Mouse (Mus musculus) lung, embryonic 15.5 days (tissue): ENCODE results near the gene Ntrk3. TPM values are rescaled to one million over a fixed set of nuclear protein-coding genes. Genes with fewer than 3 reads are reported as not detected.

ENCODE experiments used
- ATAC-seq: fragments of 200-750 bp; cut with Nextera tagmentation; 2 replicates; pipeline ENCODE4 v1.8.0; 2017; ENCODE audit warnings: moderate number of reproducible peaks, borderline replicate concordance; ENCODE audit not compliant: low FRiP score, low TSS enrichment; ENCODE audit errors: extremely low read depth
- H3K27ac ChIP-seq: fragments of 300-500 bp; sonication (generic); 2 replicates; pipeline ENCODE4 v1.5.1; 2015; ENCODE audit warnings: moderate library complexity, mild to moderate bottlenecking, inconsistent platforms
- H3K27me3 ChIP-seq: fragments of 300-500 bp; sonication (generic); 2 replicates; pipeline ENCODE4 v1.6.1; 2015; ENCODE audit warnings: inconsistent platforms
- H3K36me3 ChIP-seq: fragments of 300-500 bp; sonication (generic); 2 replicates; pipeline ENCODE4 v1.6.1; 2015; ENCODE audit warnings: inconsistent platforms
- H3K4me1 ChIP-seq: fragments of 300-500 bp; sonication (generic); 2 replicates; pipeline ENCODE4 v1.6.1; 2015; ENCODE audit warnings: inconsistent platforms
- H3K4me2 ChIP-seq: fragments of 300-500 bp; sonication (generic); 2 replicates; pipeline ENCODE4 v1.6.1; 2015; ENCODE audit warnings: inconsistent platforms, mild to moderate bottlenecking, moderate library complexity
- H3K4me3 ChIP-seq: fragments of 300-500 bp; sonication (generic); 2 replicates; pipeline ENCODE4 v1.5.1; 2015; ENCODE audit warnings: mild to moderate bottlenecking, inconsistent platforms
- H3K9ac ChIP-seq: fragments of 300-500 bp; sonication (generic); 2 replicates; pipeline ENCODE4 v1.6.1; 2015; ENCODE audit warnings: inconsistent platforms
- H3K9me3 ChIP-seq: fragments of 300-500 bp; sonication (generic); 2 replicates; pipeline ENCODE4 v1.6.1; 2016; ENCODE audit warnings: inconsistent platforms
- WGBS: fragments of 180-500 bp; shearing (Covaris S2); methylation state at CpG from one replicate; pipeline ENCODE4 v1.1.7; 2015; 5-methylcytosine and 5-hydroxymethylcytosine counted together
- polyA plus RNA-seq: library from polyadenylated mRNA; unstranded; fragments of >200 nt; fragmentation: Nextera tagmentation; extraction: Ambion mirVana; gene quantifications from 2 replicates; pipeline ENCODE4 v1.2.1, GENCODE M21; 2015

Gene Ntrk3
- polyA plus RNA-seq, 1 experiment from 2014 or later: 1.1 TPM

DNA sequence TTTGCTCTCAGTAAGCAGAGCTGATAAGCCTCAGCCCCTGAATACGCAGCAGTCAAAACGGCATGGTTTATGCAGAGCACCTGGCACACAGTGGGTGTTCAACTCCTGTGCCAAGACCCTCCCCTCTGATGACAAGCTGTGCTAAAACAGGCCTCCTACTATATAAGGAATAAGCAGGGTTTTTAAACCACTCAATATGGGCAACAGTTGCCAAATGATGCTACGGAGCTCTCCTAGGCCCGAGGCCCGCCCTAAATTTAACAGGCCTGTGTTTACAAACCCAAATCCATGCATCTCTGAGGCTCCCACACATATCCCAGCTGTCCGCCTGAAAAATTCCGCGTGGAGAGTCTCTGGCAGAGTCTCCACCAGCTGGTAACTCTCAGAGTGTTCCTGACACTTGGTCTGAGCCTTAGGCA, 19.6 kb downstream of the Ntrk3 start:
- Histone ChIP-seq H3K27ac (no peak overlapping the region), H3K4me1 (no peaks in the 10 kb centered on the region), H3K4me2 (no peak overlapping the region), H3K9me3 (no peaks in the 10 kb centered on the region), H3K36me3 (no peaks in the 10 kb centered on the region), H3K4me3 (no peak overlapping the region), H3K27me3 (no peaks in the 10 kb centered on the region), H3K9ac (no peak overlapping the region)
- ATAC-seq: no peak; the same call in 1 of the 2 replicates
- 51% methylated on average over 8 of the region's 8 CpGs for WGBS

DNA sequence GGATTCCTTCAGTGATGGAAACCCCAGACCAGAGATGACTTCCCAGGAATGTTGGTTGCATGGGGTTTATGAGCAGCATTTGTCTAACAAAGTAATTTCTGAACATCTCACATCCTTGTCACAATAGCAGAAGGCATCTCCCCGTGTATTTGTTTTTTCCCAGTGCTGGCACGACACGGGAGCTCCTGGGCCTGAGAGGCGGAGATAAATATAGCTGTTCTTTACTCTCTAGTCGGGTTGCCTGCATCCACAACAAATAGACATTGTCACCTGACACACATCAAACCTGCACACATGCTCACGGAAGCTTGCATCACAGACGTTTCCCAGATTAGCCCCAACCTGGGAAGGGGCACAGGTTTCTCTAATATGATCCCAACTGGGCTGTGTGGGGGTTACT, 30.1 kb downstream of the Ntrk3 start:
- Histone ChIP-seq H3K4me3 (no peak overlapping the region), H3K9me3 (no peaks in the 10 kb centered on the region), H3K27me3 (no peaks in the 10 kb centered on the region), H3K4me1 (no peaks in the 10 kb centered on the region), H3K36me3 (no peaks in the 10 kb centered on the region), H3K4me2 (no peak overlapping the region), H3K27ac (no peak overlapping the region), H3K9ac (no peak overlapping the region)
- no peak for ATAC-seq
- 74% methylated on average over 7 of the region's 7 CpGs for WGBS

- Histone ChIP-seq H3K4me2 (no peak overlapping the region), H3K4me3 (no peak overlapping the region), H3K9me3 (no peaks in the 10 kb centered on the region), H3K27me3 (no peaks in the 10 kb centered on the region), H3K4me1 (no peaks in the 10 kb centered on the region), H3K9ac (no peak overlapping the region), H3K36me3 (no peaks in the 10 kb centered on the region), H3K27ac (no peak overlapping the region)
- ATAC-seq: no peak
- 72% methylated on average over 3 of the region's 3 CpGs for WGBS
Measured at GRCm38 (mm10) chr7:78707122-78707521, 30.7 kb downstream of the Ntrk3 start.

DNA sequence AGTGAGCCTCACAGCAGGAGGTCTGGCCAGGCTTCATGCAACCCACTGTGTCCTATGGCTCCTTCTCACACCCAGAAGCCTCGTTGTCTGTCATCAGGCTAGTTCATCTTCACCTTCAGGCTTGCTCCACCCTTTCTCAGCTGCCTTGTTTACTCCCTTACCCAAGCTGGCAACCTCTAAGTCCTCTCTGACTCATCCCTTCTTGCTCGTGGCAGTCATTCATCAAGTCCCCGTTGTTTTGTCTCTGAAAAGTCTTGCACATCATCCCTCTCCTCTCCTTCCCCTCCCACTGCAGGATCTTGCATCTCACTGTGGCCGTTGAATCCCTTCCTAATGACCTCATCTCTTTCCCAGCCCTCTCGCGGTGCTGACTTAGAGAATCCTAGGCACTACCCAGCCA, 35.1 kb downstream of the Ntrk3 start:
- H3K4me2 ChIP-seq: no peak overlapping the region
- H3K4me3 ChIP-seq: no peak overlapping the region
- H3K9ac ChIP-seq: no peak overlapping the region
- no peak for ATAC-seq
- H3K27me3 ChIP-seq: no peaks in the 10 kb centered on the region
- no peaks in the 10 kb centered on the region for H3K4me1 ChIP-seq
- H3K36me3 ChIP-seq: no peaks in the 10 kb centered on the region
- H3K9me3 ChIP-seq: no peaks in the 10 kb centered on the region
- H3K27ac ChIP-seq: no peak overlapping the region
- 43% methylated on average over 6 of the region's 6 CpGs for WGBS

GRCm38 (mm10) chr7:78695200-78695599, 42.6 kb downstream of the Ntrk3 start:
- H3K27me3 ChIP-seq: no peaks in the 10 kb centered on the region
- WGBS: 67% methylated on average over 3 of the region's 3 CpGs
- H3K4me1 ChIP-seq: no peaks in the 10 kb centered on the region
- H3K4me3 ChIP-seq: no peak overlapping the region
- ATAC-seq: no peak
- H3K4me2 ChIP-seq: no peak overlapping the region
- H3K27ac ChIP-seq: no peak overlapping the region
- no peaks in the 10 kb centered on the region for H3K36me3 ChIP-seq
- H3K9me3 ChIP-seq: no peaks in the 10 kb centered on the region
- no peak overlapping the region for H3K9ac ChIP-seq

GRCm38 (mm10) chr7:78693148-78693547, 44.7 kb downstream of the Ntrk3 start:
- Histone ChIP-seq H3K9ac (no peak overlapping the region), H3K9me3 (no peaks in the 10 kb centered on the region), H3K27ac (no peak overlapping the region), H3K4me2 (no peak overlapping the region), H3K4me3 (no peak overlapping the region), H3K27me3 (no peaks in the 10 kb centered on the region), H3K36me3 (no peaks in the 10 kb centered on the region), H3K4me1 (no peaks in the 10 kb centered on the region)
- 42% methylated on average over 1 of the region's 1 CpGs for WGBS
- no peak for ATAC-seq

- WGBS: 42% methylated on average over 3 of the region's 3 CpGs
Measured at GRCm38 (mm10) chr7:78690956-78691355, 46.9 kb downstream of the Ntrk3 start.

GRCm38 (mm10) chr7:78684943-78685342, 52.9 kb downstream of the Ntrk3 start:
- Histone ChIP-seq H3K9me3 (no peaks in the 10 kb centered on the region), H3K4me1 (no peaks in the 10 kb centered on the region), H3K4me2 (no peak overlapping the region), H3K27ac (no peak overlapping the region), H3K36me3 (no peaks in the 10 kb centered on the region), H3K27me3 (no peaks in the 10 kb centered on the region), H3K4me3 (no peak overlapping the region), H3K9ac (no peak overlapping the region)
- ATAC-seq: no peak
- WGBS: 52% methylated on average over 6 of the region's 6 CpGs

More at GRCm38 (mm10) chr7:78690956-78691355, 46.9 kb downstream of the Ntrk3 start:
- H3K27ac ChIP-seq: no peak overlapping the region
- no peak for ATAC-seq
- H3K9ac ChIP-seq: no peak overlapping the region
- H3K4me3 ChIP-seq: no peak overlapping the region
- H3K4me2 ChIP-seq: no peak overlapping the region
- no peaks in the 10 kb centered on the region for H3K27me3 ChIP-seq
- H3K4me1 ChIP-seq: no peaks in the 10 kb centered on the region
- no peaks in the 10 kb centered on the region for H3K36me3 ChIP-seq
- H3K9me3 ChIP-seq: no peaks in the 10 kb centered on the region

DNA sequence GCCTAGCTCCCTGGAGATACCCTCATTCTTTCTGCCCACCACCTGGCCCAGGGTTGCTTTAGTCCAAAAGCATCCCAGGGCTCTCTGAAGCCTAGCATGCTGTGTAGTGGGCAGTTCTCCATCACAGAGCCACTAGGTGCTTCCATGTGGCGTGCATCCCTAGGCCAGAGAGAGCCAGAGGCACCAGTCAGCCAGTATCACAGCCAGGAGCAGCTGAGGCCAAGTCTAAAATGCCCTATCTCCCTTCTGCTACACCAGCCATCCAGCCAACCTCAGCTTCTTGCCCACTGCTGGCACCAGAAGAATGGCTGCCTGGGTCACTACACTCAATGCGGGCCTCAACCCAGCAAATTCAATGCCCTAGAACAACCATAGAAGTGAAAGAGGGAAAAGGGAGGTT, 56.9 kb downstream of the Ntrk3 start:
- H3K4me1 ChIP-seq: no peaks in the 10 kb centered on the region
- H3K36me3 ChIP-seq: no peaks in the 10 kb centered on the region
- H3K9me3 ChIP-seq: no peaks in the 10 kb centered on the region
- ATAC-seq: no peak
- H3K9ac ChIP-seq: no peak overlapping the region
- H3K4me2 ChIP-seq: no peak overlapping the region
- H3K27me3 ChIP-seq: no peaks in the 10 kb centered on the region
- H3K27ac ChIP-seq: no peak overlapping the region
- no peak overlapping the region for H3K4me3 ChIP-seq
- WGBS: 67% methylated on average over 2 of the region's 2 CpGs

GRCm38 (mm10) chr7:78669407-78669806, 68.4 kb downstream of the Ntrk3 start:
- Histone ChIP-seq H3K27me3 (no peaks in the 10 kb centered on the region), H3K4me1 (no peaks in the 10 kb centered on the region), H3K9ac (no peak overlapping the region), H3K9me3 (no peaks in the 10 kb centered on the region), H3K36me3 (no peaks in the 10 kb centered on the region), H3K4me3 (no peak overlapping the region), H3K27ac (no peak overlapping the region), H3K4me2 (no peak overlapping the region)
- no peak for ATAC-seq
- WGBS: 84% methylated on average over 16 of the region's 16 CpGs

DNA sequence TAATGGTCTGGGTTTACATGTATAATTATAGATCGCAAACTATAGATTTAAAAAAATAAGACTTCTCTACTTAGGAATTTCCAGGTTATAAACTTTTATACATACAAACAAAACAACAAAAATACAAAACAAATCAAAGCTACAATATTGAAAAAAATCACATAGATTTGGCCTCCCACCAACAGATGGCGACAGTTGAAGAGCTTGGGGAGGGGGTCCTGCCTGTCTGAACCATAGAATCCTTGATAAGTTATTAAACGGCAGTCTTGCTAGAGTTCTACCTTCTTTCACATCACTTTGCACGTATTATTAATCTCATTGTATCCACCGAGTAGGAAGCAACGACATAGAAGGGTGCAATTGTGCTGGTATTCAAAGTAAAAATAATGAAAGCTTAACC, 68.9 kb downstream of the Ntrk3 start:
- Histone ChIP-seq H3K27ac (no peak overlapping the region), H3K27me3 (no peaks in the 10 kb centered on the region), H3K36me3 (no peaks in the 10 kb centered on the region), H3K4me2 (no peak overlapping the region), H3K9me3 (no peaks in the 10 kb centered on the region), H3K9ac (no peak overlapping the region), H3K4me1 (no peaks in the 10 kb centered on the region), H3K4me3 (no peak overlapping the region)
- WGBS: 87% methylated on average over 6 of the region's 6 CpGs
- no peak for ATAC-seq

- no peaks in the 10 kb centered on the region for H3K4me1 ChIP-seq
- no peaks in the 10 kb centered on the region for H3K36me3 ChIP-seq
- ATAC-seq: no peak
- 75% methylated on average over 6 of the region's 6 CpGs for WGBS
- no peak overlapping the region for H3K4me2 ChIP-seq
- no peak overlapping the region for H3K9ac ChIP-seq
- no peaks in the 10 kb centered on the region for H3K27me3 ChIP-seq
- no peak overlapping the region for H3K27ac ChIP-seq
- H3K9me3 ChIP-seq: no peaks in the 10 kb centered on the region
- no peak overlapping the region for H3K4me3 ChIP-seq
Measured at GRCm38 (mm10) chr7:78668003-78668635, 69.7 kb downstream of the Ntrk3 start.

DNA sequence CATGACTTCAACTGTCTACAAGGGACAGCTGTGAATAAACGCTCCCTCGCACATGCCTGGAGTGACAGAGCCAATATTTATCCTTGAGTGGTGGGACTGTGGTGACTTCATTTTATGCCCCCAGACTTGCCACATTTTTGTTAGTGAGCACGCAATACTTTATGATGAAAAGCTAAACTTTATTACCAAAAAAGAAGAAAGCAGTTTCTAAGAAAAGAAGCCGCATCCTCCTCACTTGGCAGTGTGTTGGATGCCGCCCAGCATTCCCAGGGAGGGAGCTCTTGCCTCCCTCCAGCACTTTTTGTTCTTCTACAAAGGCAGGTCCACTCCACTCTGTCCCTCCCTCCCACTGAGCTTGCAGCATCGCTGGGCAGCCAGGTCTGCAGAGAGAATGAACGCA, 77.0 kb downstream of the Ntrk3 start:
- no peak overlapping the region for H3K4me2 ChIP-seq
- H3K4me1 ChIP-seq: no peaks in the 10 kb centered on the region
- no peak overlapping the region for H3K9ac ChIP-seq
- H3K9me3 ChIP-seq: no peaks in the 10 kb centered on the region
- H3K27me3 ChIP-seq: no peaks in the 10 kb centered on the region
- 62% methylated on average over 7 of the region's 7 CpGs for WGBS
- no peak overlapping the region for H3K4me3 ChIP-seq
- no peaks in the 10 kb centered on the region for H3K36me3 ChIP-seq
- no peak overlapping the region for H3K27ac ChIP-seq
- ATAC-seq: no peak
